Mouse (Mus musculus) liver, postnatal 0 days (tissue): Measurements from ENCODE around the gene Igdcc4.

Experiments
- CTCF ChIP-seq: sonication (generic); IDR thresholded peaks from 2 replicates; pipeline ENCODE4 v1.5.1; 2016; ENCODE audit warnings: antibody characterized with exemption, low read depth
- EP300 ChIP-seq: IDR thresholded peaks from 2 replicates; pipeline ENCODE4 v1.6.1; 2016; ENCODE audit warnings: antibody characterized with exemption, low read depth, mild to moderate bottlenecking

GRCm38 (mm10) chr9:65177912-65178311 is 76.6 kb downstream of the Igdcc4 start:
- no peak for TF ChIP-seq CTCF
- TF ChIP-seq EP300 = no peak
